Mouse (Mus musculus): ENCODE measurements around the gene Aff3.

Aff3 gene

DNA sequence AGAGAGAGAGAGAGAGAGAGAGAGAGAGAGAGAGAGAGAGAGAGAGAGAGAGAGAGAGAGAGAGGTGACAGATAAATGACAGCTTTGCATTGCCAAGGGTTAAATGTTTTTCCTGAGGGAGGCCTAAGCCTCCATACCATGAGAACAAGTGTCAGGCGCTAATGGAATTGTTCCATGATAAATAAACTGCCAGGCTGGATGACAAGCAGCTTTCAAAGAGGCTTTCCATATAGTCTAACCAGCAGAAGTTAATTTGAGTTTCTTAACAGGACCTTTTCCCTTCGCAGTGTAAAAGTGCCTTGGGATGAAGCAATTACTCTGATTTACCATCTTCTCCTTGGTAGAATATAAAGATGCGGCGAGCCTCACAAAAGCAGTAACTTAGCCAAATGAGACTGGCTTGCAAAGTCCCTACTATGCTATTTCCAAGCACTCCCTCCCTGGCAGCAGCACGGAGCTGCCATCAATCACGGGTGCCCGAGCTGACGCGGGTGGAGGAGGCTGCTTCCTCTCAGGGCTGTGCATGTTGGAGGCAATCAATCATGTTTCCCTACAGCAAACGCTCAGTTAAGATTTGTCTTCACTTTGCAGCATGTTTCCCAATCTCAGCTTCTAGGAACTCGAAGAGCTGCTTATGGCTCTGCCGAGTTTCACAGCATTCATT, 119.3 kb downstream of the Aff3 start:
- no peak for DNase-seq (ENCODE audit: low spot score in 2 of 2)

DNA sequence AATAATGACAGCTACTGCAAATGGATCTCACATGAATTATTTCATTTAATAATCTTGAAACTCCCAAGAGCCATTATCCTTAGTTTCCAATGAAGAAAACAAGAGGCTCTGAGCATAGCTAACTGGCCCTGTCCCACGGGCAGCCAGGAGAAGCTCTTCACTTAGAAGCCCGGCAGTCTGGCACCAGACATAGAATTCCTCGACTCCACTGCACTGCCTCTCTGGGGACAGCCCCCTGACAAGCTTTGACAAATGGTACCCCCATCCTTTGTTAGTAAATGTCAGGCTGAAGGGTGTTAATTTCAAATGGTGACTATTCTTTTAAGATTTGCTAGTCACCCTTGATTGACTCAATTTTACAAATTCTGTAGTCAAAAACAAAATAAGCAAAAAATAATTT, 120.3 kb downstream of the Aff3 start:
- DNase-seq (ENCODE audit: low spot score in 2 of 2) = no peak

DNA sequence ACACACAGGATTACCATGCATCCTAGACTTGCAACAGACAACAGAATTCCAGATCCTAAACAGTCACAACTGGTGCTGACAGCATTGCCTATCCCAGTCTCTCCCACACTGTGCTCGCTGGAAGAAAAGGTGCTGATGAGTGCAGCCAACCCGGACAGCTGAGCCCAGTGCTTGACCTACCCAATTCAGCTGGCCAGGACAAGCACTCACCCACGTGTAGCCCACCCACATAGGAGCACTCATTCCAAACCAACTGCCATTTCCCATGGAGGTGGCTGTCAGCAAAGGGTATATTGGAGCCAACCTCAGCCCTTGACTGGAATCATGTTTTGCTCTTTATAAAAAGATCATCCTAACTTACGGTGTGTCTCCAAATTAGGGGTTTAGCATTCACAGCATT, 123.2 kb downstream of the Aff3 start:
- no peak for DNase-seq (ENCODE audit: low spot score in 2 of 2)

DNA sequence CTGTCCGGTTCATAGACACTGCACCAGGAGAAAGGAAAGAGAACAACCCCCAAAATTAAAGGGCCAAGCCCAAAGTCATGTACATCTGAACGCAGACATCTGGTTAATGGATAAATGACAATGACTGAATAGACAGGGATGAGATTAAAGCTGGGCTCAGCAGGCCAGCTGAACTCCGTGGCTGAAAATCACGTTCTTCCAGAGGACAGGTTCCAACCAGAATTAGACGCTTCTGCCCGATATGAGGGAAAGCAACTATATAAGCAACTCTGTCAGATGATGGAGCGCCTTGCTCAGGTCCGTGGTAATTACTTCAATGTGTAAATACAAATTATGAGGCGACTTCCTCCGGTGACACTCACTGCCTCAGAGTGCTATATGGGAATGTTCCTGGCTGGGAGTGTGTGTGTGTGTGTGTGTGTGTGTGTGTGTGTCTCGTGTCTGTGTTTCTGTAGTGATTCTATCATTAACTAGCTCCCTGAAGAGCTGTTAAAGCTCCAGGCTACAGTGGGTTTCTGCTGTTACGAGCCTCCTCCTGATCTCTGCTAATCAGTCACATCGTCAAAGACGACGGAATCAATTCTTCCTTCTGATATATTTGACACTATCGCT, 127.7 kb downstream of the Aff3 start:
- no peak for DNase-seq (ENCODE audit: low spot score in 2 of 2)

DNA sequence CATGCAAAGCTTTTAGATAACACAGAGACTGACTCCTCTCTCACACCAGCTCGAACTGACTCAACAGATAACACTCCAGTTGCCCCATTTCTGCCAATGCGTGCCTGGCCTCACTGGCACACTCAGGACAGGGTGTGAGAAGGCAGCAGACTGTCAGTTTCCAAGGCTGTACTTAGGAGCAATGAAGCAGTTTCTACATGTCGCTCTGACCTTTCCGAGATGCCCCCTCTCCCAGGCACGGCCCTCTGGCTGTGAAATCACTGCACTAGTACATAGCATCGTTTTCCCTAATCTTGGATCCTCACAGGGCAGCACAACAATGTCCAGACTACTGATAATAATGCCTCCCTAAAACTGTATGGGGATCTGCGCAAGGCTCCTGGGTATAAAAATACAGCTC, 132.2 kb downstream of the Aff3 start:
- DNase-seq (ENCODE audit: low spot score in 2 of 2) = no peak

DNA sequence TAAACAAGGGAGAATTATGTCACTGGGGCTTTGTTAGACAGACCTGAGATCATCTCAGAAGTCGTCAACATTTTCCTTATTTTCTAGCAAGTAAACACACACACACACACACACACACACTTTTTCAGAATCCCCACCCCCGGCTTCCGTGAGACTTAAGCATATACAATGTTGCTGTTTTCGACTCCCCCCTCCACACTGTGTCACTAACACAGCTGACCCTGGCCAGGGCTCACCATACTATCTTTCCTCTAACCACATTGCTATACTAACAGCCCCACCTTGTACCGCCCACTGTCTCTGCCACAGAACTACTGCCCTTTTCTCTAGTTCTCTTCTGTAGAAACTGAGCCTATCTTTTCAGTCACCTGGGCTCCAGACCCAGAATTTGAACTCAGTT, 136.1 kb downstream of the Aff3 start:
- no peak for DNase-seq (ENCODE audit: low spot score in 2 of 2)

DNA sequence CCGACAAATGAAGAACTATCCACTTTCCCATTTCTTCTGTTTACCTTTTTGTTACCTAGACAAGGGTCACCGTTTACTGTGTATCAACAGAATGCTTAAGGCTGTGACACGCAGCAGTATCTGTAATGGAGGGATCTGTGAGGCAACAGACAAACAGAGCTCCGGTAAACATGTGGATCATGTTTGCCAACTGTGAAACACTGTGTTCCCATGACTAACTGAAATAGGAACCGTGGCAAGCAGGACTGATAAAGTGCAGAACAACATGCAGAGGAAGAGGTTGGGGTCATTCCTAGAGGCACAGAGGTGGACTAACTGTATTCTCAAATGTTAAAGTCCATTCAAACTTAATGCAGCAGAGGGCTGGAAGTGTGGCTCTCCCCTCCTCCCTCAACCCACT, 138.2 kb downstream of the Aff3 start:
- DNase-seq (ENCODE audit: low spot score in 2 of 2) = no peak

DNA sequence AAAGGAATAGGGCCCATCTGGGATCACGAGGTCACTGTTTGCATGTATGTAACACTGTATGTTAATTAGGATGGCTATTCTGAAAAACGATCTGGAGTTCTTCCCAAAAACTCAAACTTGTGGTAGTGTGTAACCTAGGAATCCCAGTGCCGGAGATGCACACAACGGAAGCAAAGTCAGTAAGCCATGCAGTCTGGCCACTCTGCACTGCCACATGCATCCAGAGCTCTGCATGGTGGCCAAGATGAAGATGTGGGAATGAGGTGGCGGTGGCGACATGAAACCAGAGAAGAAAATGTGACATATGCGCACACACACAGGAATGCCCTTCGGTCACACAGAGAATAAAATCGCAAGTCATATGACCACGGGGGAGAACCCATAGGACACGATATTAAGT, 143.1 kb downstream of the Aff3 start:
- no peak for DNase-seq (ENCODE audit: low spot score in 2 of 2)

DNA sequence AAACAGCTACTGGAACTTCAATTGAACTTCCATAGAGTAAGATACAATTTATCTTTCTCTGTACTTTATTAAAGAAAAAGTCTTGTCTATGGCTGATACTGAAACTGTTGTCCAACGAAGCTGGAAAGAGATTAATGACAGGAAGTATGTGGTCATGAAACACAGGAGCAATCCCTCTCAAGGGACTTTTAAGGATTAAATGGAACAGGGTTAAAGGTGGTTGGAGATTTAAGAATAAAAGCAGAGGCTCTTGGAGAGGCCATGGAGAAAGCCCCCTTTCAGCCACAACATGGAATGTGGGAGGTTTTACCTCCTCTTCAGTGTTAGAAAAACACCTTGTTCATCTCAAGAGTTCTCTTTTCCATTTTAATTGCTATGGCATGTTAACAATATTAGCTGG, 148.5 kb downstream of the Aff3 start:
- DNase-seq (ENCODE audit: low spot score in 2 of 2) = no peak

DNA sequence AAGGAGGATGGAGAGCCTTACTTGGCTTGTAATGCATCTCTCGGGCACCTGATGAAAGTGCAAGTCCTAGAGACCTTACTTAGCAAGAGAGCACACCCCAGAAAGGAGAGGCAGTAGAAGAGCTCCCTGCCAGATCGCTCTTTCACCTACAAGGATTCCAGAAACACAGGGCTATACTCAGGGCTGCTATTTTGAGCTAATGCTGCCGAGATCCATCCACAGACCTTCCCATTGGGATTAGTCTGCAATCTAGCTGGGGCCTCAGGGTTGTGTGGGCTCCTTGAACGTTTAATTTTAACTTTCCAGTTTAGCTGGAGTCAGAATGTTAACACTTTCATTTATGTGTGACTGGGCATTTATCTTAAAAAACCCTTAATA, 150.1 kb downstream of the Aff3 start:
- DNase-seq (ENCODE audit: low spot score in 2 of 2) = no peak

DNA sequence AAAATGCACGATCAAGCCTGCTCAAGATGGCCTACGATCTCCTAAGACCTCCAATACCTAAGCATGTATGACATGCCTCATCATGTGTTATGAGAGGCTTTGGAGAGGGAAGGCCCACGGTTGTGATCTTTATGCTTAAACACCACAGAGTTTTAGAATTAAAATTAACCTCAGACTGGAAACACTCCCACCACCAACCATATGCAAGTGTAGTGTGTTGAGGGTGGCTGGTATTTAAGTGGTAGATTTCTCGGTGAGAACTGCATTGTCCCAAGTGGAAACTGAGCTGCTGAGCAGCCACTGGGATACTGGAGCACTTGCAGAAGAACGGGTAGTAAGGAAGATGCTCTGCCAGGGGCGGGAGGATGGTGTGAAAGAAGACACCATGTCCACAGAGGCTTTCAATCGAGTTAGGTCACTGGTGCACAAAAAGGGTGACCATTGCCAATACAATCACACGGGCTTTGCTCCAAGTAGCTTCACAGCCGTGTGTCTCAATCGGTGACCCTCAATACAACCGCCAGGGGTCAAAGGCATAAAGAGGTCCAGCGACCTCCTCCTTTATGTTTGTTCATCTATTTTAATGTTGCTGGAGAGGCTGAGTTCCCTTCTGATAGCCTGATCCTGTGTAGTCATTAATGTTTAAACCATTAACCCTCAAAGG, 150.7 kb downstream of the Aff3 start:
- no peak for DNase-seq (ENCODE audit: low spot score in 2 of 2)

DNA sequence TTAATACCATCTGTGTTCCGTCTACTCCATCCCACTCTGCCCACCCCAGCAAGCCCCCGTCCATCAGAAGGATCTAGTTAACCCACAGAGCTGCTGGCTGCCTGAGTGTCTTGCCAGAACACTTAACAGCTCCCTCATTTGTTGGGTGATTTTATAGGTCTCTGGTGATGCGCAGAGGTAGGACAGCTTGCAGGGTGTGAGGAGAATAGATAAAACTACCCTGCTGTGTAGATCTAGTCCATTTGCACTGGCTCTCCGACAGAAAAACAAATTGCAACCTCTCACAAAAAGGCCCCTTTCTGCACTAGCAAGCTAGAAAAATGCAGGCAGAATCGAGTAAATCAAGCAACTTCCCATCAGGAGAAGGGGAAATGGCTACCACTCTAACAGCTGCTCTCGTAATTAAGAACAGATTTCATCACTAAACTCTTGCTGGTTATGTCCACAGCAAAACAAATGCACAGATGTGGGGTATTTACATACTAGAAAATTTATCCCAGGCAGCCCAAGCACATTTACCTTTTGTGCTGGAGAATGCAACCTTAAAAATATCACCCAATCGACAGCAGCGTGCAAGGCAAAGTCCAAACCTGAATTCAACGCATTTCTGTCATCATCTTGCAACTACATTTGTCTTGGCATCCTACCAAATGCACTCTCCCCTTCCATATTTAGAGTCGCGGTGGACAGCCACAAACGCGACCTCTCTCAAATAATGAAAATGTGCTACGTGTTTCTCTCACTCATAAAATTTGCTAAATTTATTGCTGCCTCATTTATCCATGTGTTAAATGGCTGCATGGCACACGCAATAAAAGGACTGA, 152.3 kb downstream of the Aff3 start:
- DNase-seq (ENCODE audit: low spot score in 2 of 2) = no peak

DNA sequence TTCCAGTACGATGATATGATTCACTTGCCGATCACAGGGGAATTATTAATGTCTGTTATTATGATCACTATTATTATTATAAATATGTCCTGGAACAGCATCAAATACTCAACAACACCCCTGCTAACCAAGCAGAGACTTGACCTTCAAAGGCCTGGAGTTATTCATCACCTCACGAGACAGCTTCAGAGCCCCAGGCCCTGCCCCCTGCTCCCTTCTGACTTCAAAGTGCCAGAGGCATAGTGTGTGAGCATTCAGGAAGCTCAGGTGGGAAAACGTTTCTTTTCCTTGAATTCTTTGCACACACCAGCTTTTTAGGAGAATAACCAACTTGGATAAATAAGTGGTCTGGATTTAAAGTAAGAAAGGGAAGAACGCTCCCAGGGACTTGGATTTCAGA, 153.7 kb downstream of the Aff3 start:
- DNase-seq (ENCODE audit: low spot score in 2 of 2) = no peak

DNA sequence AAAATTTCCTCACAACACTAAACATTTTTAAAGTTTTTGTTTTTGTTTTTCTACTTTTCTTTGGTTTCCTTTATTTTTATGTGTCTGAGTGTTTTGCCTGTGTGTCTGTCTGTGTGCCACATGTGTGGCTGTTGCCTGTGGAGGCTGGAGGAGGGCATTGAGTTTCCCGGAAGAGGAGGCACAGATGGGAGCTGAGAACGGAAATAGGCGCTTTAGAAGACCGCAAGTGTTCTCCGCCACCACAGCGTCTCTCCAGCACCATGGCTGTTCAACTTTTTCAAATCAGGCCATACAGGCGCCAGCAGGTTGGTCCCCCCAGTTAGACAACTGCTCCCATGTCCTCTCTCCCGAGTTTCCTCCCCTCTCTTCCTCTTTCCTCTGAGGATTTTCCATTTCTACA, 155.5 kb downstream of the Aff3 start:
- no peak for DNase-seq (ENCODE audit: low spot score in 2 of 2)

DNA sequence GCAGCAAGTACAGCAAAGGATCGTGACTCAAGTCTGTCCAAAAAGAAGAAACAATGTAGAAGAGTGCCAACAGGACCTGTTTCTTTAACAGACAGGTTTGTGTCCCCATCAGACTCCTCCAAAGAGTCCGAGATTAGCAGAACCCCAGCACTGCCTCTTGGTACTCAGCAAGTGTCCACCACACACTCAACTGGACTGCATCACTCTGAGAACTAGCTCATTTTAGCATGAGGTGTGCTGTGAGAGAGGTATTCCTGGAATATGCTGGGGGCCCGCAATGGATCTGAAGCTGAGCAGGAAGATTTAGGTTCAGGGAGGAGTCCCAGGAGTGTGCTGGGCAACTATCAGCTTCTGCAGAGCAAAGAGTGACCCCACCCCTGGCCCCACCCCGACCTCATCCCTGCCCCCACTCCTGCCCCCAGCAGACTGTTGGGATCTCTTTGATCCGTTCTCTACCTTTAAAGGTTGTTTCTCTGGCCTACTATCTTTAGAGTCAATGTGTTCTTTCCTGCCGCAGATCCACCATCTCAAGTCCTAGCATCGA, 157.0 kb downstream of the Aff3 start:
- no peak for DNase-seq (ENCODE audit: low spot score in 2 of 2)

DNA sequence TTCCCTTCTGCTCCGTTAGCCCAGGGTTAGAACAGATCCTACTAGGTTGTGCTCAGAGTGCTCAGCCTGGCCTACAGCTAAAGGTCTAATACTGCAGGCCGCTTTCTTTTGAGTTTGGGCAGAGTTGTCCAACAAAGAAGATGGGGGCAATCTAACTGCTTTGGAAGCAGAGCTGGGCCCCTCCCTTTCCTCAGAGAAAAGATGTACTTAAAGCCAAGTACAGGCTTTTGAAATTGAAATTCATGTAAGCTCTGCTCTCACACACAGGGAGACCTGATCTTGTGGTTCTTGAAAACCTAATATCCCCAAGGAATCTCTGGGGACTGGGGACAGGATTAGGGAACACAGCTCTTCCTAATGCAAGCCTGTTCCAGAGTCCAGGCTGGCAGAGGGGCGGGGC, 158.4 kb downstream of the Aff3 start:
- no peak for DNase-seq (ENCODE audit: low spot score in 2 of 2)

DNA sequence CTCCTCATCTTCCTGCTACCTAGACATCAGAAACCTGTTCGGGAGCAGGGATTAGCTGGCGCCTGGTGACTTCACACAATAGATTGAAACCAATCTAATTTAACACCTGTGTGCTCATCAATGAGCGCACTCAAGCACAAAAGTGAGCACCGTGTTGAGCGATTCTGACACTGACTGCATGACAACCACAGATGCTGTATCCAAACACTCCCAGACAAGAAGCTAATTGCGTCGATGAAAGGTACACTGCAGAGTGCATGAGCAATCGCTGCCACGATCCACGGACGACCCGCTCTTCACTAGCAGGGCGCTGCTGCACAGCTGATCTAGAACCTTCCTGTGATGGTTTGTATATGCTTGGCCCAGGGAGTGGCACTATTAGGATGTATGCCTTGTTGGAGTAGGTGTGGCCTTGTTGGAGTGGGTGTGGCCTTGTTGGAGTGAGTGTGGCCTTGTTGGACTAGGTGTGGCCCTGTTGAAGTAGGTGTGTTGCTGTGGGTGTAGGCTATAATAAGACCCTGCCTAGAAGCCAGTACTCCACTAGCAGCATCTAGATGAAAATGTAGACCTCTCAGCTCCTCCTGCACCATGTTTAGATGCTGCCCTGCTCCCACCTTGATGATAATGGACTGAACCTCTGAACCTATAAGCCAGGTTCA, 161.2 kb downstream of the Aff3 start:
- DNase-seq (ENCODE audit: low spot score in 2 of 2) = no peak

DNA sequence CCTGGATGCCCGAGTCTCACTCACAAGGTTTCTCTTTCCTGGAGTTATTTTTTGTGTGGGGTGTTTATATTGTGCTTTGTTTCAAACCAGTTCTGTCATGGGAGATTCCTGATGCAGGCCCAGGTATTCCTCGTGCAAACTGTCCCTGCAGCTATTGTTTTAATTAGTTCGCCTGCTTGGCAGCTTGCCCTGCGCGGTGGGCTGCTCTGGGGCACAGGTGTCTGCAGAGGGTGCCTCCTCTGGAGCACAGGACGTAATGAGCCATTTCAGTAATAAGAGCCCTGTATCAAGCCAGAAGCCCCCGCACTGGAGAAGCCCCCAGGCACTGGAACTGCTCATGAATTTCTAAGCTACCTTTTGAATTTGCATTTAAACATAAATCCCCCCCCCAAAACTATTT, 162.0 kb downstream of the Aff3 start:
- no peak for DNase-seq (ENCODE audit: low spot score in 2 of 2)

DNA sequence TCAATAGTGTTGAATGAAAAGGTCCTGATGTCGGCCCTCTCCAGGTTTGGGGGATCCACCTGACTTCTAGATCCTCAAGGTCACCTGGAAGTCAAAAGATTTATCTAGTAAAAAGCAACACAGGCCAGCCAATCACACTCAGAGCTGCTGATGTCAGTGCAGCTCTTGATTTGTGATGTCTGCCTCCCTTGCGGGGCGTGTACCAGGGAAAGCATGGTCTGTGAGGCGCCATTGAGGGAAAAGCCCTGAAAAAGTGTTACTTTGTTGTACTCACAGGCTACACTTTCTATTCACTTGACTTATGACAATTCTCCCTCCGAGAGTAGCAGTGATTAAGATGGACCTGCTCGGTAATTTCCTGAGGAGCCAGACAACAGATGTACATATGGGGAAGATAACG, 163.5 kb downstream of the Aff3 start:
- no peak for DNase-seq (ENCODE audit: low spot score in 2 of 2)

DNA sequence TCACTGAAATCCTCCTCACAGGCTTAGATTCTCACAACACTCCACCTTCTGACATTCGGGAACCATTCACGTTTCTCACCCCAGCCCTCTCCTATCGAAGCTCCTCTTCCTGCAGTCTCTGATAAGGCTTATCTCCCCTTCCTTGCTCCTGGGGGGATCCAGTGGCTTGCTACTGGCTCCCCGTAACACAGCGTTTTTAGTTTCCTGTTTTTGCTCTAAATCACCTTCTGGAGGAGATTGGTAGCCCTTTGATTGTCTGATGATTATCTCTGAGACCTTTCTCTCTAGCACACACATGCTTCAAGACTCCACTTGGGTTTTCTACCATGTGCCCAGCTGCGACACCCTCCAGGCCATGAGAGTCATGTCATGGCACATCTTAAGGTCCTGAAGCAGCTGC, 165.3 kb downstream of the Aff3 start:
- no peak for DNase-seq (ENCODE audit: low spot score in 2 of 2)

DNA sequence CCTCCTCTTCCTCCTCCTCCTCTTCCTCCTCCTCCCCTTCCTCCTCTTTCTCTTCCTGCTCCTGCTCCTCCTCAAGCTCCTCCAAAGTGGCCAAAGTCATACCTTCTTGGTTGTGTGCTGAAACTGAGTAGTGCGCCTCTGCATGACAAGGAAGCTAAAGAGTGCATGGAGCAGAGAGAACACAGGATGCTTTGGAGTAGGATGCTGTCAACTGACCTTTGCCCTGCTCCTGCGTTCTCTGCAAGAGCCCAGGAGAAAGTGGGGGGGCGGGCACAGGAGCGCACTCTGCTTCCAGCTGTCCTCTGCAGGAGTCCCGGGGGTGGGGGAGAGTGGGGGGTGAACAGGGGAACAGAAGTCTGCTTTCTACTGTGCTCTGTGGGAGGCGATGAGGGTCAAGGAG, 167.2 kb downstream of the Aff3 start:
- no peak for DNase-seq (ENCODE audit: low spot score in 2 of 2)

Measured in spleen, postnatal 36 days (tissue).